Mouse (Mus musculus) thymus, adult 18-20 months (tissue): ENCODE data around the gene Fam207a.
A peak's percentile ranks its signal among the peaks of the same experiment; 100 is the strongest.

ENCODE experiments used
- DNase-seq, 2 experiments: peaks; one replicate each; pipeline ENCODE4 v3.0.0; 2022; ENCODE audit warnings: mixed read lengths in 2 of 2

Gene Fam207a

GRCm38 (mm10) chr10:77530140-77530539 lies 14.6 kb upstream of the Fam207a start, which contains the start of gene Itgb2:
Gene Itgb2 (plus strand): TSS chr10:77530252.
- DNase-seq: peak; percentile 82 to 91

DNA sequence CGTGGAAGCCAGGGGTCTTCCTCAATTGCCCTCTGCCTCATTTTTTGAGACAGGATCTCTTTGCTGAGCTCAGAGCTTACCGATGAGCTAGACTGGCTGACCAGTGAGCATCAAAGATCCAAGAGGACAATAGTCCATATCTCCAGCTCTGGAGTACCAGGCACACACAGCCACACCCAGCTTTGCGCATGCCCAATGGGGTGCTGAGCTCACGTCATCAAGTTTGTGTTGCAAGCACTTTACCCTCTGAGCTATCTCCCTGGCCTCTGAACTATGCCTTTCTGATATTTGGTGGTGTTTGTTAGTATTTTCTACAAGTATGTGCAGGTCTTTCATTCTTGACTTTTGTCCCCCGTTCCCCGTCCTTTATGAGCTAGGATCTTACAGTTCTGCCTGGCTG lies 13.0 kb upstream of the Fam207a start:
- DNase-seq: no peak

DNA sequence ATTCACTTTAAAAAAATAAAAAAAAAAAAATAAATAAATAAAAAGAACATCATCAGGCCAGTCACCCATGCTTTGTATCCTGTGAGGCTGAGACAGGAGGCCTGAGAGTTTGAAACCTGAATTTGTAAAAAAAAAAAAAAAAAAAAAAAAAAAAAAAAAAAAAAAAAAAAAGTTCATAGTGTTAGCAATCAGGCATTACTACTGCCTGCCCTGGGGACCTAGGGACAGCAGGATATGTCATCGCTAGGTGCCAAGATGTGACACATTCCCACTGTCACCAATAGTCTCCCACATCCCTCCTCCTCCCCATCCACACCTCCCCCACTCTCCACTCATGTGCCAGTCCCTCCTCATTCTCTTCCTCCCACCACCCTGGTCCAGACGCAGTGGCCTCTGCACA lies 10.9 kb upstream of the Fam207a start:
- DNase-seq: no peak

DNA sequence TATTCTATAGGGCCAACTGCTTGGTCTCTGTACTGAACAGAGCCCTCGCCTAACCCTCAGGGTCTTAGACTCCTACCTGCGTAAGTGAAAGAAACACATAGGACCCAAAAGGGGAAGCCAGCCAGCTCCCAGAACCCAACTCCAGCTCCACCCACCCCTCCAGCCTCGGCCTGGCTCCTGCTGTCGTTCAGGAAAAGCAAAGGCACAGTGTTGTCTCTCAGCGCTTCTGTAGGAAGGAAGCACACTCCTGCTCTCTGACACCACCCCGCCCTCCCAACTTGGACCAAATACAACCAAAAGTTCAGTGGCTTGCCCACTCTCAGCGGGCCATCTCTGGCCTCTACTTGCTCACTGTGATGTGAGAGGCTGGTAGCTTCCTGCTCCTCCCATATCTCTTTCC lies 7.7 kb upstream of the Fam207a start:
- DNase-seq: no peak

- DNase-seq: no peak
These were observed 7.2 kb upstream of the Fam207a start for GRCm38 (mm10) chr10:77522746-77523145.

DNA sequence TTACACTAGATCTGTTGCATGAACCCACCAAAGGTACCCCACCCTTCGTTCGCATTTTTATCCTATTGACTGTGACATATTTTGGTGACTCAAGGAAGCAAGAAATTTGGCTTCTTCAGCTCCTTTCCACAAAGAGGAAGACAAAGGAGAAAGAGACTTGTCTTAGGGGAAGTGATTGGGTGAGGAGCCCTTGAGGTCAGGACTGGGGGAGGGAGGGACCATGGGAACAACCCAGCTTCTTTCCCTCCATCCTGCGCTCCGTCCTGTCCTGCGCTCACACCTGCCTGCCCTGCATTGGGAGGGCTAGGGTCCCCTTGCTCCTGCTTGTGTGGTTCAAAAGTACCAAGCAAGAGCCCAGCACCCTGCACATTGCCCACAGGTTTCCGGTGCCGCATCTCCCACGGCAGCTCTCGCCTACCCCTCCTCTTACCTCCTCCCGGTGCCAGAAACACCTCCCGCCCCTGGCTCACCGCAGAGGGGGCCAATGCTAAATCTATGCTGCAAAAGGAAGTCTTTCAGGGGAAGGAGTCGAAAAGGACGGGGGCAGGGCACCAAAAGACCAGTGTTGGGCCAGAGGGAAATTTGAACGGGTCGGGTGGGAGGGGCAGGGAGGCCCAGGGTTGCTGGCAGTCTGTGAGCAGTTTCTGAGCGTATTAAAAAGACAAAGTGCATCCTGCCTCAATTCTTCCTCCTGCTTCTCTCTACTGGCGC lies 6.6 kb upstream of the Fam207a start:
- peak; percentile 79 to 88 for DNase-seq

DNA sequence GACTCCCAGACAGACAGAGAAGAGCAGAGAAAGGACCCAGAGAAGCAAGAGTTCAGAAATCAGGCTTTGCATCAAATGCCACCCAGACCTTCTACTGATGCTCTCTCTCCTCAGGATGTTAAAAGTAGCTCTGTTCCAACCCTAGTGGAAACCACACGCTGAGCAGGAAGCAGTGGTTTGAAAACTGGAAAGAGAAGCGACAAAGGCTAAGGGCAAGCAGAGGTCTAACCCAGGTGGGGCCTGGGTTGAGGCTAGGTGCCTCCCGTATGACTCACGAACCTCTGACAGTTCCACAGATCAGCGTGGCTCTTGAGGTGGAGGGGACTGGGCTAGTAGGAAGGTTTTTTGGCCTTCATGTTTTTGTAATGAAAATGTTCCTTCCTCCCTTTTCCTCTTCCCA lies 4.9 kb upstream of the Fam207a start:
- peak; percentile 39 to 70 for DNase-seq

GRCm38 (mm10) chr10:77519191-77519590 lies 3.6 kb upstream of the Fam207a start:
- no peak for DNase-seq

GRCm38 (mm10) chr10:77517801-77518200 lies 2.2 kb upstream of the Fam207a start:
- DNase-seq: no peak

DNA sequence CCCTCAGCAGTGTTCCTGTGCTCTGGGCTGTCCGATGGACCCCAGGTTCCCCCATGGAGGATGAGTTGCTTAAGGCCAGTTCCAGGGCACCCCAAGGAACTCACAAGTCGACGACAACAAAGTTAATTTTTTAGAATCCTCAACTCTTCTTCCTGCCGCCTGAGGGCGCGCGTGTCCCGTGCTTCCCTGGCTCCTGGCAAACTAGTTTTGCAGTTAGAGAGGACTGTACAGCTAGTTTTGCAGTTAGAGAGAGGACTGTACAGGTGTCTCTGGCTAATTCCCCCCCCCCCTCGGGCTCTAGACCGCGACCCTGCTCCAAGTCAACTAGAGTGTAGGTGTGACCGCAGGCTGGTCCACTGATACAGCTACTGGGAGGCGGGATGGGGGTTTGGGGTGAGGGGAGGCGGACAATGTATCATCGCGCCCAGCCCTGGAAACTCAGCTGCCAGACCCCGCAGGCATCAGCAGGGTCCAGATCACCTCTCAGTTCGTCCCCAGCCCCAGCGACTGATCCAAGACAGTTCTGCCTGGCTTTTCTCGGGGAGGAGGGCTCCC lies 1.6 kb upstream of the Fam207a start:
- DNase-seq: peak; percentile 42 to 50

- DNase-seq: no peak
These were observed 880 bp upstream of the Fam207a start for GRCm38 (mm10) chr10:77516379-77516951.

DNA sequence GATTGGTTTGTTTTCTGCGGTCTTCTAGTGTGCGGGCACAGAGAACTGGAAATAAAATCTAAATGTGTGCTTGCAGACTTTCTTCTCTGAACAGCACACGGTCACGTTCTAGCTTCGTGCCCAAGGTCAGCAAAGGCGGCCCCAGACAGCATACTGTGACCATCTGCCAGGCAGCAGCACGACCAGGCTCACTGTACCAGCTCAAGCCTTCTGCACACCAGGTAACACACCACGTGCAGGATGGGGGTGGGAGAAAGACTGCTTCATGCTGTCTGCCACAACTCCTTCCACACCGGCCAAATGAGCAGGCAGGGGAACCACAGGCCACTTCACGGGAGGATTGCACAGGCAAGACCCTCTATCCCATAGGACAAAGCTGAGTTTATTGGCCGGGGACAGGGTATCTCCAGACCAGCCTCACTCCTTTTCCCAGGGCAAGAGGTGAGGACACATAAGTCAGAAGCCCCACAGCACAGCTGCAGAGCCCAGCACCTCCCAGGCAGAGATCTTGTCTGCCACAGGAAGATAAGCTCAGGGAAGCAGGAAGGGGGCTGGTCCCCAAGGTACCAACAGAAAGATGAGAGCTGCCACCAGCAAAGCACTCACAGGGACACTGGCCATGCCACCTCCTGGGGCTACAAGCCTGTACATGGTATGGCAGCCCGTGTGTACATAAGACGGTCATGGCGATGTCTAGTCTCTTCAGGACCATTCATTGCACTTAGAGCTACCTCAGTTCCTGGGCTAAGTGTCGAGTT lies 5.2 kb downstream of the Fam207a start:
- no peak for DNase-seq

GRCm38 (mm10) chr10:77509403-77510187 lies 6.0 kb downstream of the Fam207a start:
- DNase-seq: peak; percentile 46 to 59

DNA sequence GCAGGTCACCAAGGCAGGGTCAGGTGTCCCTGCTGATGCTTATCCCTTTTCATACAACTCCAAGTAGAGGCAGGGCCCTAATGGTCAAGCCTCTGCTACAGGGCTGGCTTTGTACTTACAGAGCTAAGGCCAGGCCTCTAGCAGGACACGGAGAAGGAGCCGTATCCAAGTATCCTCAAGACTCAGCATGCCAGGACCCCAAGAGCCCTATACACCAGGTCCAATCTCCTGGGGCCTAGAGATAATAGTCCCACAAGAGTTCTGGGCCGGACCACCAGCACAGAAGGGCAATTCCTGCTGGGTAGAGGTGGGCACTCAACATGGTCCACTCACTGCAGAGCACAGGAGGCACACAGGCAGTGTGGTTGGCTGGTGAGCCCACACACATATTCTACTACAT lies 6.8 kb downstream of the Fam207a start:
- no peak for DNase-seq

- DNase-seq: no peak
These were observed 7.8 kb downstream of the Fam207a start for GRCm38 (mm10) chr10:77507779-77508178.

DNA sequence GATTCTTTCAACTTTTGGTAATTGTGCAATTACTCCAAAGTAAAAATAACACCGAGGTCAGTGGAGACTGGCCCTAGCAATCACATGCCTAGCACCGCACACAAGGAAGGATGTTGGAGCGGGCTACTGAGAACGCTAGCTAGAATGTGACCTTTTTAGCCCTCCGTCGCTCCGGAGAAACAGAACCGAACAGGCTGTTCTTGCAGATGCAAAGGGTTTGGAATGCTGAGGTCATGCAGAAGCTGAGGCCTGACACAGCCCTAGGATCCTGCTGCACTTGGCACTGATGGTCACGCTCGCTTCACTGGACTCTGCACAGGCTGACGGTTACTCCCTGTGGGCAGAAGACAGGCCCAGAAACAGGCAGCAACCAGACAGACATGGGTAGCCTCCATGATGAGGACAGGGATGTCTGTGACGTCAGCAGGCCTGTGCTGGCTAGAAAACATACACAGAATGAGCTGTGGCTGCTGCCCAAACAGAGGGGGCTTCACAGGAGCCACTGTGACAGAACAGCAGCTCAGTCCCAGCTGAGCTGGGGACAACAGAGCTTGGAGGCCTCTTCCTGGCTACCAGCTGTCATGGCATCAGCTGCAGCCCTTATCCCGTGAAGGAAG lies 8.5 kb downstream of the Fam207a start:
- no peak for DNase-seq

- no peak for DNase-seq
These were observed 9.1 kb downstream of the Fam207a start for GRCm38 (mm10) chr10:77506526-77506925.

- DNase-seq: no peak
These were observed 11.4 kb downstream of the Fam207a start for GRCm38 (mm10) chr10:77504143-77504542.

DNA sequence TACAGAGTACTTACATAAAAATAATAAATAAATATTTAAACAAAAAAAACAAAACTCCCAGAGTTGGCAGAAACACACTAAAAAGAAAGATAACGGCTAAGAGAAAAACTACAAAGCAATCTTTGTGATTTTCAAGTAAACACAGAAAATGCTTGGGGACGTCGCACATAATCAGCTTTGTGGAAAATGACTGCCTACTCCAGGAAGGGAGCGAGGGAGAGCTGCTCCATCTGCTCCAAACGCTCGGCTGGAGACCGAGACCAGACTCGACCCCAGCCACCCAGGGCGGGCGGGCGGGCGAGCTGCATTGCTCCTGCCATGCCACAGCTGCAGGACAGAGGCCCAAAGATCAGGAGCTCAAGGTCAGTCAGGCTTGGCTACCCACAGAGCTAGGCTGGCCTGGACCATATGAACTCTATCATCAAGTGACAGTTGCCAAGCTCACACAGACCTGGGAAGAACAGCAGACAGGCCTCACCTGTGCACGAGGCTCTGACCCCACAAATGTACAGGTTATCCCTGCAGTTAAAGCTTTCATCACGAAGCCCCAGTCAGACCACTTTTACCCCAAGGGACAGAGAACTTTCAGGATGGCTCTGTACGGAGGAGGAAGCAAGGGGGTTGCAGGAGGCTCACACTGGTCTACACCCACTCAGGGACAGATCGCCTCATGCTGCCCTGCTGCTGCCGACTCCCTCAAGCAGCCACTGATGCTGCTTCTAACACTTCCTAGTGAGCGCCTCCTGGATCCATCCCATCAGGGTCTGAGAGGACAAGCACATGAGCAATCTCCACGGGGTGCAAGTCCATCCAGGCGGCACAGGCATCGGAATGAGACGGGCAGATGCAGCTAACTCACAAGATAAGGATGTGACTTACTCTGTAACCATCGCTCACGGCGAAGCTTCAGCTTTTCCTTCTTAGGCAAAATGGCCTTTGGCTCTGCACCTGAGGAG lies 12.3 kb downstream of the Fam207a start:
- DNase-seq: no peak

GRCm38 (mm10) chr10:77500636-77501035 lies 14.9 kb downstream of the Fam207a start:
- no peak for DNase-seq

DNA sequence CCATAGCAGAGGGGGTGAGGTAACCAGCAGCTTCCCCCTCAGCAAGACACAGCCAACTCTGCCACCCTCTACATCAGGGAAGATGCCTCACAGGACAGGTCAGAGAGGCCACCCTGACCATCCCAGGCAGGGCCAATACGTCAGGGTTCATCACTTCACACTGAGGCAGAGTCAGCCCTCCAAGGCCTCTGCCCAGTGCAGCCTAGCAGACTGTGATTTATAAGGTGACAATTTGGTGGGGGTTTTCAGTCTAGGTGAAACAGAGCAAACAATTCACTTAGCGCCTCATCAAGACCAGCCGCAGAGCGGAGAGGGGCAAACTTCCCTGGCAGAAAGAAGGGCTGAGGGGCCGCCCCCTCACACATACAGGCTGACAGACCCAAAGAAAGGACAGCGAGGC lies 17.3 kb downstream of the Fam207a start:
- DNase-seq: no peak
